Mouse (Mus musculus) CD4-positive helper T cell, adult 2 months (primary cell): ENCODE data around the gene Camkmt.

Experiments used
- DNase-seq: peaks from one replicate; pipeline ENCODE4 v3.0.0-alpha.2; 2012; ENCODE audit warnings: low read depth, missing footprints, low spot score

The Camkmt gene

GRCm38 (mm10) chr17:85089621-85090020, 731 bp upstream of the Camkmt start:
- no peak for DNase-seq

GRCm38 (mm10) chr17:85091762-85092161, 1.4 kb downstream of the Camkmt start:
- no peak for DNase-seq

GRCm38 (mm10) chr17:85096396-85096795, 6.0 kb downstream of the Camkmt start:
- DNase-seq: no peak

GRCm38 (mm10) chr17:85098677-85099323, 8.4 kb downstream of the Camkmt start:
- DNase-seq: no peak

GRCm38 (mm10) chr17:85100232-85100631, 9.9 kb downstream of the Camkmt start:
- DNase-seq: no peak

GRCm38 (mm10) chr17:85101751-85102150, 11.4 kb downstream of the Camkmt start:
- DNase-seq: no peak

- DNase-seq: peak; percentile 9
These were observed 13.0 kb downstream of the Camkmt start for GRCm38 (mm10) chr17:85103310-85103709.

GRCm38 (mm10) chr17:85110640-85111039, 20.3 kb downstream of the Camkmt start:
- DNase-seq: no peak

- DNase-seq: no peak
These were observed 23.1 kb downstream of the Camkmt start for GRCm38 (mm10) chr17:85113441-85113840.

- peak; percentile 45 for DNase-seq
These were observed 26.3 kb downstream of the Camkmt start for GRCm38 (mm10) chr17:85116643-85117042.

GRCm38 (mm10) chr17:85138393-85138792, 48.0 kb downstream of the Camkmt start:
- DNase-seq: no peak

GRCm38 (mm10) chr17:85141621-85142020, 51.3 kb downstream of the Camkmt start:
- DNase-seq: no peak

- DNase-seq: no peak
These were observed 52.3 kb downstream of the Camkmt start for GRCm38 (mm10) chr17:85142495-85143111.

GRCm38 (mm10) chr17:85144141-85144540, 53.8 kb downstream of the Camkmt start:
- no peak for DNase-seq

GRCm38 (mm10) chr17:85148348-85148747, 58.0 kb downstream of the Camkmt start:
- no peak for DNase-seq

- DNase-seq: no peak
These were observed 58.9 kb downstream of the Camkmt start for GRCm38 (mm10) chr17:85149211-85149738.

GRCm38 (mm10) chr17:85151264-85151663, 60.9 kb downstream of the Camkmt start:
- DNase-seq: no peak

- no peak for DNase-seq
These were observed 67.8 kb downstream of the Camkmt start for GRCm38 (mm10) chr17:85158202-85158601.

- DNase-seq: no peak
These were observed 69.2 kb downstream of the Camkmt start for GRCm38 (mm10) chr17:85159526-85159925.

GRCm38 (mm10) chr17:85160786-85161185, 70.4 kb downstream of the Camkmt start:
- no peak for DNase-seq

GRCm38 (mm10) chr17:85162569-85163271, 72.4 kb downstream of the Camkmt start:
- DNase-seq: no peak

- no peak for DNase-seq
These were observed 72.9 kb downstream of the Camkmt start for GRCm38 (mm10) chr17:85163272-85163610.

- no peak for DNase-seq
These were observed 78.4 kb downstream of the Camkmt start for GRCm38 (mm10) chr17:85168761-85169160.
